Mouse (Mus musculus): ENCODE results near the gene Olfr1224-ps1.

DNA sequence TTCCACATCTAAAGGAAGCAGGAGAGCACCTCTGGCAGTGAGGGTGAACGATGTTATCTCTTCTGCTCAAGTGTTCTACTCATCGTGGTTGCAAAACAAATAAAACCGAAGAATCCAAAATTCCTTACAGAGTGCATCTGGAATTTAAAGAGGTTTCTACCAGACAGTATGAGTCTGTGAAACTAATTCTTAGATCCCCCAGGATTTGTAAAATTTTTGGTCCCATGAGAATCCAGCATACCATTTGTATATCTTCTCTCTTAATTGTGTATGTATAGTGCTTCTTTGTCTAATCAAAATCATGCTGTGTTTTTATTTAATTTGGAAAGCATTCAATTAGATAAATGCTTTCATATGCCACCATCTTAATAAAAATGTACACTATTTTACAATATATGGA is 30.9 kb downstream of the Olfr1224-ps1 start, which contains the start of gene Olfr1222:
- no peak for TF ChIP-seq CTCF (IDR thresholded peaks at IDR 0.05; ENCODE audit: control insufficient read depth, insufficient read depth, insufficient replicate concordance, low read depth, low read length)
- TF ChIP-seq POLR2A (IDR thresholded peaks at IDR 0.05; ENCODE audit: control insufficient read depth, low read depth, low read length) = no peak
